Mouse (Mus musculus) limb, embryonic 10.5 days (tissue): ENCODE measurements at regions not wholly inside any gene's neighbourhood (a gene's known extent, or its start where the extent isn't known, plus 50 kb on each side); places are given as distances from the start of the nearest gene placed in this dataset.

Experiments used
- DNase-seq: peaks from one replicate; pipeline ENCODE4 v3.0.0-alpha.2; 2017; ENCODE audit warnings: low spot score
- H3K27ac ChIP-seq: fragments of 300-500 bp; sonication (generic); 2 replicates; pipeline ENCODE4 v1.5.1; 2016; ENCODE audit warnings: mild to moderate bottlenecking
- H3K27me3 ChIP-seq: fragments of 300-500 bp; sonication (generic); 2 replicates; pipeline ENCODE4 v1.6.1; 2016; ENCODE audit warnings: low read depth, mild to moderate bottlenecking; ENCODE audit not compliant: poor library complexity, severe bottlenecking
- H3K36me3 ChIP-seq: fragments of 300-500 bp; sonication (generic); 2 replicates; pipeline ENCODE4 v1.6.1; 2016; ENCODE audit warnings: mild to moderate bottlenecking, moderate library complexity
- H3K4me1 ChIP-seq: fragments of 300-500 bp; sonication (generic); 2 replicates; pipeline ENCODE4 v1.6.1; 2016
- H3K4me3 ChIP-seq: fragments of 300-500 bp; sonication (generic); 2 replicates; pipeline ENCODE4 v1.5.1; 2016; ENCODE audit warnings: mild to moderate bottlenecking, moderate library complexity
- H3K9me3 ChIP-seq: fragments of 300-500 bp; sonication (generic); replicated peaks from 2 replicates; pipeline ENCODE4 v1.6.1; 2016; ENCODE audit warnings: mild to moderate bottlenecking
- WGBS: fragments of 180-500 bp; shearing (Covaris S2); methylation state at CpG from one replicate; pipeline ENCODE4 v1.1.7; 2016; 5-methylcytosine and 5-hydroxymethylcytosine counted together

- WGBS, result 89% methylated on average over 2 of the region's 2 CpGs
- no peak overlapping the region for H3K4me3 ChIP-seq
- H3K4me1 ChIP-seq, result no peaks in the 10 kb centered on the region
- DNase-seq, result no peak
- H3K9me3 ChIP-seq, result no peaks in the 10 kb centered on the region
- no peak overlapping the region for H3K27ac ChIP-seq
- H3K27me3 ChIP-seq, result peaks cover 86% of the 10 kb centered on the region
- no peaks in the 10 kb centered on the region for H3K36me3 ChIP-seq
Measured at GRCm38 (mm10) chrX:161653106-161653505, 63.8 kb upstream of the Rai2 start.

GRCm38 (mm10) chrX:161660106-161660505 lies 56.8 kb upstream of the Rai2 start:
- no peaks in the 10 kb centered on the region for H3K4me1 ChIP-seq
- 90% methylated on average over 3 of the region's 3 CpGs for WGBS
- no peak overlapping the region for H3K4me3 ChIP-seq
- H3K27ac ChIP-seq, result no peak overlapping the region
- no peaks in the 10 kb centered on the region for H3K9me3 ChIP-seq
- no peaks in the 10 kb centered on the region for H3K36me3 ChIP-seq
- DNase-seq, result no peak
- peaks cover 78% of the 10 kb centered on the region for H3K27me3 ChIP-seq

- Histone ChIP-seq H3K4me3 (no peak overlapping the region), H3K9me3 (no peaks in the 10 kb centered on the region), H3K27ac (no peak overlapping the region), H3K4me1 (no peaks in the 10 kb centered on the region), H3K27me3 (peaks cover 83% of the 10 kb centered on the region), H3K36me3 (no peaks in the 10 kb centered on the region)
- 85% methylated on average over 2 of the region's 2 CpGs for WGBS
- no peak for DNase-seq
Measured at GRCm38 (mm10) chrX:161661936-161662335, 54.9 kb upstream of the Rai2 start.
